Mouse (Mus musculus): ENCODE results near the gene Lamp1.

GRCm38 (mm10) chr8:13208627-13209355 is 49.8 kb downstream of the Lamp1 start:
- TF ChIP-seq POLR2A (IDR thresholded peaks at IDR 0.05; ENCODE audit: low read depth, low read length) = no peak
- TF ChIP-seq CTCF (IDR thresholded peaks at IDR 0.05; ENCODE audit: borderline replicate concordance, insufficient read depth, low read length) = peak; percentile 28; the same call in 1 of the 2 replicates
